Mouse (Mus musculus): ENCODE data around the gene Bmp6.

GRCm38 (mm10) chr13:38534016-38534415 is 189.1 kb downstream of the Bmp6 start:
- no peak for TF ChIP-seq CTCF (IDR thresholded peaks at IDR 0.05; ENCODE audit: borderline replicate concordance, insufficient read depth, low read depth, low read length)
- no peak for TF ChIP-seq POLR2A (IDR thresholded peaks at IDR 0.05; ENCODE audit: borderline replicate concordance, insufficient read depth, low read length)

Data from cerebellum, adult 2 months (tissue).